Mouse (Mus musculus): Measurements from ENCODE around the gene Prkcd. TPM values are rescaled to one million over a fixed set of nuclear protein-coding genes. Genes with fewer than 3 reads are reported as not detected.
"Not testable (repeated sequence)": the region's sequence is repeated elsewhere in the genome, so short reads cannot be mapped to it uniquely, and the experiment has no call there.

Prkcd gene
- total RNA-seq, 2 experiments from 2014 or later = 33.5 to 38.1 TPM

DNA sequence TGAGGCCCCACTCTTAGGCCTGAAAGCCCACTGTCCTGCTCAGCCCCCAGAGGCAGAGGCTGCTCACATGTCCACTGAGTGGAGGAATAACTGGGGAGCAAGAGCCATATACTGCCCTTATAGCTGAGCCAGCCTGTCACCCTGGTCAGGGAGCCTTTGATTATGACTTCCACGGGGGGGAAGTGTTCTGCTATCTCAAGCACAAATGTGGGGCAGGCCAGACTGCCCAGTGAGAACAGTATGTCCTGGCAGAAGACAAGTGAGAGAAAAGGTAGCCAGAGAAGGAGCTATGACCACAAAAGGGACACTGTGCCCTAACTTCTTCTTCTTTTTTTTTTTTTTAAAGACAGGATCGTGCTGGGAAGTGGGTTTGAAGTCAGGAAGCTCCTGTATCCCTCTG, 28.9 kb downstream of the Prkcd start:
- DNase-seq = no peak

DNA sequence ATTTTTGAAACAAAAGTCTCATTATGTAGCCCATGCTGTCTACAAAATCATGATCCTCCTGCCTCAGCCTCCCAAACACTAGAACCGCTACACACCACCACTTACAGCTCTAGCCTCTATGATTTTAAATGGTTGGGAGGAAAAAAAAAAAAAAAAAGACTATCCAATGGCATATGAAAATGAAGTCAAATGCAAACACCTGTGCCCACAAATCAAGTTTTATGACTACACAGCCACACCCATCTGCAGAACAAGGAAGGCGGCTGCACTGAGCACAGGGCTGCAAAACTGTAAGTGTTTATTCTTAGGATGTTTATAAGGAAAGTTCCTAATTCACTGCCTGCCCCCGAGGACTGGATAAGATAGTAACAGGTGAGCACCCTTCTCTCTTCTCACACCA, 29.6 kb downstream of the Prkcd start:
- DNase-seq = no peak

DNA sequence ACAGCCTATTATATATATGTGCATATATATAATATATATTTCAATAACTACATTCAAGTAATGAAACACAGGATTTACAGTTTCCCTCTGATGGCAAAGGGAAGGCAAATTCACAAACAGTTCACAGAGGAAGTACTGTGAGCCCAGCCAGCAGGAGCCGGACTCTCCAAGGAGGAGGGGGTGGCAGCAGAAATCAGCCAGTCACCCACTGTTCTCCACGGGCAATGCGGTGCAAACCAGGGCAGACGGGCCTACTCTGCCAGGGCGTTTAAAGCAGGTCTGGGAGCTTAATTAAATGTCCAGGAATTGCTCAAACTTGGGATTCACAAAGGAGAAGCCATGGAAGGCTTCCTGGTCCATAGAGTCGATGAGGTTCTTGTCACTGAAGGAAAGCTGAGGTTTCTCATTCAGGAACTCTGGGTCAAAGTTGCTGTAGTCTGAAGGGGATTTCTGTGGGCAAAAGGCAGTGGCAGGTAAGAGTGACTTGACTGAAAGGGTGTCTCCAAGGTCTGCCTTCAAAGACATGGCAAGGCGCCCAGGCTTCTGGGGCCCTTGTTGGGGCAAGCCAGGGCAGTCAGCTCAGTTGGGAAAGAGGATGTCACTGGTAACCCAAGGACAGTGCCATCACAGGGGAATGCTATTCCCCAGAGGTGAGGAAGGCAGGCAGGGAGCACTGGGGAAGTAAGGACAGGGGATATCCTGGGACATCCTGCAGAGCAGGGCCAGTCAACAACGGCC, 30.3 kb downstream of the Prkcd start:
- no peak for DNase-seq

DNA sequence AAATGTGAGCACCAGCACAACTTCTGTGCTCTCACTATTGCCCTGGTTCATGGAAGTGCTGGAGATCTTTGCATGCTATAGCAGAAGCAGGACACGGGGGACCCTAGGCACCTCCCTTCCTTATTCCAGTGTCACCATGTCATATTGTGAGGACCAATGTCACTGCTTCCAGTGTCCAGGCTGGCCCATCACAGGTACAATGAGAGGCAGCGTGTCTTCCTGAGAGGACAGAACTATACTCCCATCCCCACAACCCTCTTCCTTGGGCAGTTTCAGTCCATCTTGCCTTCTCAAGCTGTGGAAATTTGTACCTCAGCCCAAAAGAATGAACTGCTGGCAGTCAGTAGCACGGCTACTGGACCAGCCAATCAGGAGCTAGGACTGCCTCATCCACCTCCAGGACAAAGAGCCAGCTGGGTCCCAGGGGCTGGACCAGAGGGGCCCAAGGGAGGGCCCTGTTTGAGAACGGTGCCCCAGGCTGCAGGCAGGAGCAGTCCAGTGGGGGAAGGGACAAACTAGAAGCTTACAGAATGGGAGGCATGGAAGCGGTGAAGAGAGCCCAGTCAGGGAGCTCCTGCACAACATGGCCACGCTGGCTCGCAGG, 31.8 kb downstream of the Prkcd start:
- peak in 1 of 2 experiments; percentile 54 for DNase-seq

DNA sequence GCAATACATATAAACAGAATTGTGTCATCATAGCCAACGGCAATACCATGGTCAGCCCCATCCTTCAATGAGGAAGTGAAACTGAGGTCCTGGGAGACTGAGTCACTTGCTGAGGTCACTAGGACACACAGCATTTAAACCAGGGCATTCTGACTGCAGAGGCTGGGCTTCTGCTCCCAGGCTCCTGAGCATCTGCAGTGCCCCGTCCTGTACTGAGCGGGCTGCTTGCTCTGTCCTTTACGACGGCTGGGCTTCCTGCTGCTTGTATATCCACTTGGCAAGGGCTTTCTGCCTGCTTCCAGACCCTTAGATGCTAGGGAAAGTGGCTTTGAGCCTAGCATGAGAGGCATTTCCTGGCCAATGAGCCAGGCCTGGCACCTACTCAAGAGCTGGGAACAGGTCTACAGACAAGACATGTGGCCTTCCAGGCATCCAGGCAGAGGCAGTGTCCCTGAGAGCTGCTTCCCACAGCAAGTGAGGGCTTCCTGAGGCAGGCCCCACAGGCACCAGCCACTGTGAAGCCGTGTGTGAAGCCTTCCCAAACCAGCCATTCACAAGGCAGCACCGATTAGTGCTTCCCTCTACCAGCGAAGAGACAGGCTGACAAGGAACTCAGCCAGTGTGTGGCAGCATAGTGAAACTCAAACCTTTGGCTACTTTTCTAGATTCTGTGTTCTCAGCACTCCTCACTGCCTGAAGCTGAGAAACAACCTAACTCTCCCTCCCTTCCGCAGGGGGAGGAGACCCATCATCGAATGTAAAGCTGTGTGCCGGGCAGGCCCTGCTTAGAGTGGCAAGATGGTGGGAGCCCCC, 32.5 kb downstream of the Prkcd start:
- no peak for DNase-seq

DNA sequence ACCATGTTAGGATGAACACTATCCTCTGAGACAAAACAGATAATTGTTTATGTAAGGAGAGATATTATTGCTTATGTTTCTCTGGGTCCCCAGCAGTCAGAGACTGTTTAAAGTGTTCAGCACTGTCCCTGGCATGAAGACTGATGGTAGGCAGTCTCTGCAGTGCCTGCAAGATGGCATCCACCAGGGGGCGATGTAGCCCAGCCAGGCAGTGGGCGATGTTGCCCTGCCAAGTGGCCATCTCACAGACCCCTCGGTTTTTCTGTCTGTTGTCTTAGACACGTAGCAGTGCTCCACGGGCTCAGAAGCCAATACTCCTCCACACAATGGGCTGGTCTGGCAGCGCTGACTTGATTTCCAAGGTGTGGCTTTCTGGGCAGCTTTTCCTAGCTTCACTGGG, 34.6 kb downstream of the Prkcd start:
- DNase-seq = peak; percentile 57 to 70

DNA sequence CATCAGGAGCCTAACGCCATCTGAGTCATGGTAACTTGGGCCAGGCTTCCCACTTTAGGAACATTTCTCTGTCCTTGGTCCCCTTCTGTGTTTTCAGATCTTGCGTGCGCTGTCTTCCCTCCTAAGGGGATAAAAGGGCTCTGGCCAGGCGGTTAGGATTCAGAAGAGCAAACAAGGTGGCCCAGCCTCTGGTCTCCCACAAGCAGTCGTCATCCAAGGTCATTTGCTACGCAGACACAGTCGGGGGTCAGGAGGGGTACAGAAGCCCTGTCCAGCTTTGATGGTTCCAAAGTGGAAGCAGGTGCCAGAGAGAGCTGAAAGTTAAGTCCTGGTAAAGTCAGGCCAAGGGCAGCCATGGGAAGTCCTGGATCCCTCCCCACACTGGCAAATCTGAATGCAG, 35.1 kb downstream of the Prkcd start:
- no peak for DNase-seq

DNA sequence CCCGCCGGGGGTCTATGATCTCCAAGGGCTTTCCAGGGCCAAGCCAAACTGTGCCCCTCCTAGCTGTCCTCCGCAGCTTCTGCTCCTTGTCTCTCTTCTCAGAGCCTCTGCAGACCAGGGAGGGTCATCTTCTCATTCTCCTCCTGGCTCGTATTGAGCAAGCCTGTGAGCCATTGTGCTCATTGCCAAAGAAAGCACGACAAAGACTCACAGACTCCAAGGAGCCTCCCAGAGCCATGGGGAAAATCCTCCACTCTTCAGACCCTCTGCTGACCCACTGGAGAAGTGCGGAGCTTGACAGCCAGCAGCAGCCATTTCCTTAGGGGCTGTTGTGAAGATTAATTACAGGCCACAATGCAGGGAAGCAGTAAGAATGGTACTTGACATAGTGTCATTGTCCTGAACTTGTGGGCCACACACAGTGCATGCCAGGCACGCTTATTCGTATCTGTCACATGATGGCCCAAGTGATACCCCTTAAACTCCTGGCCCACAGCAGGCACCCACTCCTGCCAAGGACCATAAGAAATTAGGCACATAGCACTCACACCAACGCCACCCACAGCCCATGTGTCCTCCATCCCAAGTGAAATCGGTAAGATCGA, 35.9 kb downstream of the Prkcd start:
- no peak for DNase-seq

DNA sequence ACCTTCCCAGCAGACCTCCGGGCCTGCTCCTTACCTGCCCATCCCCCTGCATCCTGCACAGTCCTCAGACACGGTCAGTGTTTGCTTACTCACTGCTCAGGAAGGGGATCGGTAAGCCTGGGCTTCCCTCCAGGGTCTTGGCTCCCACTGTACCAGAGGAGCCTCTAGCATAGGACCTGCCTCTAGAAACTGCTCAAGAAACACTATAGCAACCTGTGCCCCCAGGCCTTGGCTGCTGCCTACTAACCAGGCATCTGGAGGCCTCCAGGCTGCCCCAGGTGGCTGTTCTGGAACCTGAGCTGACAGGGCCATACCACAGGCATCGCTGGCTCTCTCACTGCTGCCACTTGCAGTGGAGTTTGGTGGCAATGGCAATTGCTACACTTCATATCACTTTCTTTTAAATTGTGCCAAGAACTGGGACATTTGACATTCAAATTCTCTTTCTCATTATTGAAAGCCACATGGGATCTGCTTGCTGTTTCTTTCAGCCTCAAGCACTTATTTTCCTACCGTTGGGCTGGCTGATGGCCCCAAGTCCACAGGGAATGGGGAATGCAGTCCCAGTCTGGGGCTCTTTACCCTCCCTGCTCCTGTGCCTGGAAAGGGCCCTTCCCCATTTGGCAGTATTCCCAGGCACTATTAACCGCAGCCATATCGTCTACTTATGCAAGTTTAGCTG, 39.1 kb downstream of the Prkcd start:
- no peak for DNase-seq

DNA sequence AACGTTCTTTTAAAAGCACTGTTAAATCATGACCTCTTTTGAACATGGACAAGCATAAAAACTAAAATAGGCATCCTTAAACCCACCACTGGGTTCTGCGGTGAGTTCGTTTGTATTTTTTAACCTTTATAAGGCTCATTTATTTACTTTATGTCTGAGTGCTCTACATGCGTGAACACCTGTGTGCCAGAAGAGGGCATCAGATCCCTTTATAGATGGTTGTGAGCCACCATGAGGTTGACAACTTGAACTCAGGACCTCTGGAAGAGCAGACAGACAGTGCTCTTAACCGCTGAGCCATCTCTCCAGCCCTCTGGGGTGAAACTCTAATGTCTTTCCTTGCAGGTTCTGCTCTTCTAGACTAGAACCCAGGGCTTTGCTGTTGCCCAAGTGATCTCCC, 40.7 kb downstream of the Prkcd start:
- DNase-seq = no peak

DNA sequence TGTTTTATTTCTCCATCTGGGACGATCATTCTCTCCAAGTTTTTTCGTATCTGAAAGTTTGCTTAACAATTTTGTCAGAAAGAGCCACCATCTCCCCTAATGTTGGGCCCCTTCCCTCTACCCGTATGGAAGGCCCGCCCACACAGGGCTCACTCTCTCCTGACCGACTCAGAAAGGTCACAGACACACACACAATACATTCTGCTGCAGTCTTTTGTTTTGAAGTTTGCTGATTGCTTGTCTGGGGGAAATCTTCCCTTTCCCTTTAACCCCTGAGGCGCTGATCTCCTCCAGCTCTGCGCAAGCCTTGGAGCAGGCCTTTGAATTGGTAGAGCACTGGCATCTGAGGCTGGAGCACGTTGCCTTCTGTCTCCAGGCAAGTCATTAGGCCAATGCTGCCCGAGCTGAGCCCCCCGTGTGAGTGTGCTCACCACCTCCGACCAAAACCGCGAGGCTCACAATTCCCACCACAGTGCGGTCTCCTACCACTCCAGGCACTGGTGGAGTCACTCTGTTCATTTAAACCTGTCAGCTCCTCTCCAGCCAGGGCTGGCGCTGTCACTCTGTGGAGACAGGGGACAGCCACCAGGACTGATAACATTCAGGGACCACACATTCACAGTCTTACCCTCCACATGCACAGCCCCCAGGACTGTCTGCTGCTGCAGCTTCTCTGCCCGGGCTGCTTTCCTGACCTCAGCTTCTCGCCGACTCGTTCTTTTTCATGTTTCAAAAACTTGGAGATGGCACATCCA, 41.3 kb downstream of the Prkcd start:
- no peak for DNase-seq

DNA sequence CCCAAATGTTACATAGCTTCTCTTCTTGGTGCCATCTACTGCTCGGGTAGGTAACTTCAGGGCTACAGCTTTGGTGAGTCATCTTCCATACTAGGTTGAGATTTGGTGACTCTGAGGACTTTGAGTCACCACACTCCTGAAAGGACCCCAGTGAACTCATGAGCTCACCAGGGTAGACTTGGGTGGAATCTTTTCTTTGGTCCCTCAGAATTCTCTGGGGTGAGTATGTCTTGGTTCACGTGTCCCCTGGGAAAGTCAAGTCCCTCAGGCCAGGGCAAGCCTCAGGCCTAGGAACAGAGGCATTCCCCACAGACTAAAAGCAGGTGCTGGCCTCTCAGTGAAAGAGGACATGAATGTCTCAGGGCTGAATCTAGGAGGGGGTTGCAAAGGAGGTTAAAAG, 41.9 kb downstream of the Prkcd start:
- no peak for DNase-seq

DNA sequence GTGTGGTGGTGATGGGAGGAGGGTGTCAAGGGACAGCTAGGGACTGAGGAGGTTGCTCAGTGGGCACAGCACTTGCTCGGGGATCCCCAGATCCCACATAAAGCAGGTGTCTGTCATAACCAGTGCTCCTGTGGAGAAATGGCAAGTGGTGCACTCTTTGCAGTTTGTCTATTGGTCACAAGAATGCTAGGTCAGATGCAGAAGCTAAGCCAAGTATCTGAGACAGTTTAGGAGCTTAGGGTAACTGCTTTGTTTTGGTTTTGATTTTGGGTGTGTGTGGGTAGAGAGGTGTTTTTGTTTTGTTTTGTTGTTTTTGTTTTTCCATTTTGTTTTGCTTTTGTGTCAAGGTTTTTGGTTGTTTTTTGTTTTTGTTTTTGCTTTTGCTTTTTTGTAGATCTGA, 44.8 kb downstream of the Prkcd start:
- DNase-seq = no peak

DNA sequence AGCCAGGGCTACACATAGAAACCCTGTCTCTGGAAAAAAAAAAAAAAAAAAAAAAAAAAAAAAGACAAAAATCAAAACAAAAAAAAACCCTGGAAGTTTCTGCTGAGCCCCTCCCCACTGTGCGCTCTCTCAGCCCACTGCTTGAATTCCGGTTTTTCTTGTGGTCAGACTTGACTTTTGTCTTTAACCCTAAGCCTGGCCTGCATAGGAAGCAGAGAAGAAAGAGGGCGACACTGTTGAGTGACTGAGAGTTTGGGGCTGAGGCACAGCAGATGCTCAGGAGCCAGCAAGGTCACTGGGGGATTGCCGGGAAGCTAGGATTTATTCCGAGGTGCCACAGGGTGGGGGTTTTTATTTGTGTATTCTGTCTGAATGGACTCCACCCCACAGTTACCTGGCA, 46.1 kb downstream of the Prkcd start:
- DNase-seq = no peak

DNA sequence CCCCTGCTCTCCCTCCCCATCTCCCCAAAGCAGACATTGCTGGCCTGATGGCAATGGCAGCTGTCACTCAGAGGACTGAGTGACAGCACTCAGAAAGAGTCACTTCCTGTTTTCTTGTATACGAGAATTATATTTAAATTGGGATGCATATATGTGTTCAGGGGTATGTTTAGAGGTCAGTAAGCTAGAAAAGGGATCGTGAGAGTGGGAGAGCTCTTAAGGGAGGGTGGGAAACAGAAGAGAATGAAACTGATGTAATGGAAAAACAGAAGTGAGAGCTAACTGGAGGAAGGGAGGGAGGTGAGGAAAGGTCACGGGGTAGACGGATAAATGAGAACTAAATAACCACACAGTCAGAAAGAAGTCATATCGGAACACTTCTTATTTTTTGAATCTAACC, 46.8 kb downstream of the Prkcd start:
- no peak for DNase-seq

DNA sequence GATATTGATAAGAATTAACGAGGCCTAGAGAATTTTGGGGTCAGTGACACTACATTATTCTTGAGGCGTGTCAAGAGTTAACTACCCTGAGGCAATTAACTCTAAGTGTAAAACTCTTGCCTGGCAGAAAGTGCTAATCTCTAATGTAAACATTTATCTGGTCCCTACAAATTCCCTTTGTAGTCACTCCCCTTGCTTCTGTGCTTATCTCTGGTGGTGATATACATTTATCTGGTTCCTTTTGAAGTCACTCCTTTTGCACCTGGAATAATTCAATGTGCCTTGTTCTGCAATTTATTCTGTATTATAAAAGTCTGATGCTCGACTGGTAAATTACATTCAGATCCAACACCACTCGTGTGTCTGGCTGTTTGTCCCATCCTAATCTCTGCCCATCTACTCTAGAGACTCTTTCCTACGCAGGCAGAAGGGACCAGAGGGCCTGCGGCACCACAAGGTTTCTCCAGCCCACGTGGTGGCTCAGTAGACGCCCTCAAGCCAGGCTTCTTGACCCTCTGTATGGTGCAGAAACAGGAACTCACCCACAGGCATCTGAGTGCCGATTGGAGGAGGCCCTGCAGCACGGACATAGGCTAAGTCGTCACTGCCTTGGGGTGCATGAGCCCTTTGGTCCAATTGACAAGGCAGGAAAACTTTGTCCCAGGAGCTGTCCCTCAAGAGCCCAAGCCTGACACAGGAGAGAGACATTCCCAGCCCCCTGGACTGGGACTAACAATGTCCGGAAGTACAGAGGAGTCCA, 48.5 kb downstream of the Prkcd start:
- DNase-seq = not testable (repeated sequence)

DNA sequence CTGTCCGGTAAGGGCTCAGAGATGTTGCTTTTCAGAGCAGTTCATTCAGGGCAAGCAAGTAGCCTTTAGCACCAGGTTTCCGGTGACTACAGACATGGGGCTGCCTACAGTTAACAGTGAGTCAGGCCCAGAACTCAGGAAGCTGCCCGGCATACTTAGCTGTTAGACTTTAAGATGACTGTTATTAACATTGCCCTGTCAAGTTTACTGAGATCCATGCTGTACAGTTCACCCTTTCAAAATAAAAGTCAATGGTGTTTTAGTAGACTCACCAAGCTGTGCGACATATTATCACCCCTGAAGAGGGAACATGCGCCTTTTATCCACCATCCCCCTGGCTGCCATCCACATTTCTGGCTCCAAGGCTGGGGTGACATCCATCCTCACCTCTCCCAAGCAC, 49.8 kb downstream of the Prkcd start:
- no peak for DNase-seq

DNA sequence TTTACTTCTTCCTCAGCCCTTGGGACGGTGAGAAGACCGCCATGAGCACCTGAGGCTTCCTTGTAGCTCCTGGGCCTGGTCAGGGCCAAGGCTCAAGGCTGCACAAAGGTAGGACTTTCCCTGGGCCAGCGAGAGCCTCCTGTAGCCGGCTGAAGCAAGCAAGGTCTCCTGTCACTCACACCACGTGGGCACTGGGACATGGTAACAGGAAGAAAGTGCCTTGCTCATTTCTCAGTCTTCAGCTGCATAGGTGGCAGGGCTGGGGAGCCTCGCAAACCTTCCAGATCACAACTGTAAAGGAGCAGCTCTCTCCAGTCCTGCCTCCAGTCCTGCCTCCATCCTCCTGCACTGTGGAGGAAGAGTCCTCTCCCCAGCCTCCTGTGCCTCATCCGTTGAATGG, 50.2 kb downstream of the Prkcd start:
- DNase-seq = no peak

DNA sequence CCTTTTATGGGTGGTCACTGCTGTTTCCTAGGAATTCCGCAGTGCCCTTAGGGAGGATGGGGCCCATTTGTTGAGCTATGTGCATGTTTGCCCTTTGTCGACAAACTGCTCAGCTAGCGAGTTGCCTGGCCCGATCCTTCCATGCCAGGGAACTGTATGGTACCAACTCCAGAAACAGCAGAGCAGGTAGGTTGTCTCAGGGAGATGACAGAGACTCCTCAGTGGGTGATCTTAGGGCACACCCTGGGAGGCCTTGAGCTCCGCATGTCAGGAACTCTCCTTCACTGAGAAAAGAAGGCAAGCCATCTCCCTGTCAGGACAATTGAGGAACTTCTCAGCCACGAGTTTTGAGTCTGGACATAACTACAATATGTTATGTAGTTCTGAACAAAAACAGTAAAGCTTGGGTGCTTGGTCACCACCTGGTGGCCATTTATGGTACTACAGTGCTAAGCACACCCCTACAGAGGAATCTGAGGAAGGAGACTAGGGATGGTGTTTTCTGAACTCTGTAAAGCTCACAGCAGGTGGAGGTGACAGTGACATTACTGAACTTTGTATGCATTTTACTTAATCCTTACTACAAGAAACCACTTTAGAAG, 51.9 kb downstream of the Prkcd start:
- peak; percentile 72 to 75 for DNase-seq

DNA sequence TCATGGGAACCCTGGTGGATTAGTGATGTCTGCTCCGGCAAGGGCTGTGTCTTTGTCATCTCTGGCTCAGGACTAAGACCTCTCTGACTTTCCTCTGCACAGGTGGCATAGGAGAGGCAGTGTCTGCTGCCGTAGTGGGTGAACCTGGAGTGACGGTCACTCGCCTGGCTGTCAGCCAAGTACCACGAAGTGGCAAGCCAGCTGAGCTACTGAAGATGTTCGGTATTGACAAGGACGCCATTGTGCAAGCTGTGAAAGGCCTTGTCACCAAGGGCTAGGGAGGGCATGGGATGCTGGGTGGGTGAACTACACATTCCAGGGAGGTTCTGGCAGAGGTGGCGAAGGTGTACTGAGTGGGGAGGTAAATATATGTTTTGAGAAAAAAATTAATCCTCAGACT, 52.8 kb downstream of the Prkcd start:
- no peak for DNase-seq

DNA sequence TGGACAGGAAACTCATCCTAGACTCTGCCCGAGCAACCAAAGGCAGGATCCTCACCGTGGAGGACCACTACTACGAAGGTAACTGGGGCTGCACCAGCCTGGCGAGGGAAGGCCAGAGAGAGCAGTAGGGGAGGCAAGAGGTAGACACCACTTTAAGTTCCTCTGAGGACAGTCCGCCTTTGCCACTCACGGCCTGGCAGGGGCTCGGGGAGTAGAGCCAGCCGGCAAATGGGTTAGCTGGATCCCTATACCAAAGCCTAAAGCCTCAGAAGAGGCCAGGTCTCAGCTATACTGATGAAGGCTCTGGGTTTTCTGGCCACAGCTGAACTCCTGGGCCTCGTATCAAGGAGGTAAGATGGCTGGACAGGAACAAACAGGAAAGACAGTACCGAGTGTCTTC, 53.8 kb downstream of the Prkcd start:
- DNase-seq = no peak

Measured in layer of hippocampus, postnatal 36 days (tissue).